Mouse (Mus musculus) embryonic fibroblast, embryonic 13.5 days (primary cell): ENCODE results near the gene Pcyt2. TPM values are rescaled to one million over a fixed set of nuclear protein-coding genes. Genes with fewer than 3 reads are reported as not detected.

Experiments
- H3K27ac ChIP-seq: 2 replicates; pipeline ENCODE4 v1.5.1; 2012; ENCODE audit warnings: low read length, control low read depth, inconsistent platforms; ENCODE audit not compliant: insufficient read depth
- H3K4me1 ChIP-seq: 2 replicates; pipeline ENCODE4 v1.6.1; 2011; ENCODE audit warnings: low read length; ENCODE audit not compliant: control insufficient read depth, insufficient read depth
- H3K4me3 ChIP-seq: 2 replicates; pipeline ENCODE4 v1.5.1; 2011; ENCODE audit warnings: mild to moderate bottlenecking, control low read depth, low read length; ENCODE audit not compliant: insufficient read depth
- CTCF ChIP-seq: IDR thresholded peaks from 2 replicates; pipeline ENCODE4 v1.5.1; 2011; ENCODE audit warnings: mild to moderate bottlenecking, control low read depth, low read length, moderate library complexity, borderline replicate concordance; ENCODE audit not compliant: insufficient read depth
- POLR2A ChIP-seq: IDR thresholded peaks from 2 replicates; pipeline ENCODE4 v1.6.1; 2011; ENCODE audit warnings: low read depth, mild to moderate bottlenecking, control low read depth, low read length, moderate library complexity
- polyA plus RNA-seq: library from polyadenylated mRNA; stranded (reverse); fragments of >200 nt; gene quantifications from 2 replicates; pipeline ENCODE4 v1.2.4, GENCODE M21; 2011; ENCODE audit warnings: low read depth; ENCODE audit not compliant: missing spikeins, insufficient read length

Gene Pcyt2
- polyA plus RNA-seq, 1 experiment: 45.2 TPM

GRCm38 (mm10) chr11:120608241-120609034, 9.3 kb downstream of the Pcyt2 start, which contains the start of gene Npb:
Npb (plus strand) TSS chr11:120608477.
- 0 out of 2 replicates have a peak, but pooled peaks cover 13% of the 10 kb centered on the region for H3K4me1 ChIP-seq
- no peak for TF ChIP-seq POLR2A
- no peak for TF ChIP-seq CTCF
- no peak within 1 kb of the TSS for H3K27ac ChIP-seq
- H3K4me3 ChIP-seq: no peak within 1 kb of the TSS

- Histone ChIP-seq H3K4me3 (no peak overlapping the region), H3K27ac (no peak overlapping the region), H3K4me1 (0 out of 2 replicates have a peak, but pooled peaks cover 13% of the 10 kb centered on the region)
- no peak for TF ChIP-seq POLR2A
- TF ChIP-seq CTCF: no peak
Measured at GRCm38 (mm10) chr11:120606764-120607163, 11.0 kb downstream of the Pcyt2 start.

- 0 out of 2 replicates have a peak, but pooled peaks cover 13% of the 10 kb centered on the region for H3K4me1 ChIP-seq
- no peak overlapping the region for H3K4me3 ChIP-seq
- TF ChIP-seq CTCF (no peak), POLR2A (no peak)
- H3K27ac ChIP-seq: no peak overlapping the region
Measured at GRCm38 (mm10) chr11:120605667-120606066, 12.1 kb downstream of the Pcyt2 start.

GRCm38 (mm10) chr11:120603545-120603944, 14.2 kb downstream of the Pcyt2 start:
- Histone ChIP-seq H3K4me3 (no peak overlapping the region), H3K27ac (no peak overlapping the region), H3K4me1 (peaks cover 6% of the 10 kb centered on the region; the same call in 1 of the 2 replicates)
- TF ChIP-seq POLR2A (no peak), CTCF (no peak)

GRCm38 (mm10) chr11:120600716-120601115, 17.0 kb downstream of the Pcyt2 start:
- peaks cover 5% of the 10 kb centered on the region for H3K4me1 ChIP-seq
- H3K27ac ChIP-seq: no peak overlapping the region
- TF ChIP-seq CTCF (no peak), POLR2A (no peak)
- no peak overlapping the region for H3K4me3 ChIP-seq

GRCm38 (mm10) chr11:120598990-120599549, 18.7 kb downstream of the Pcyt2 start:
- peak overlapping the region; percentile 60 for H3K4me3 ChIP-seq
- H3K27ac ChIP-seq: peak overlapping the region; percentile 63; the same call in 1 of the 2 replicates
- H3K4me1 ChIP-seq: peaks cover 7% of the 10 kb centered on the region
- 0 out of 2 replicates have a peak, but pooled peaks have one; percentile 37 for TF ChIP-seq POLR2A
- TF ChIP-seq CTCF: no peak

GRCm38 (mm10) chr11:120598283-120598989, 19.3 kb downstream of the Pcyt2 start, which contains the start of the genes Alyref and Anapc11:
Alyref (minus strand) TSS chr11:120598365.
Anapc11 (plus strand) TSS chr11:120598421.
- H3K27ac ChIP-seq: peak within 1 kb of the TSS; percentile 63
- peak within 1 kb of the TSS; percentile 95 for H3K4me3 ChIP-seq
- TF ChIP-seq CTCF: no peak
- peak; percentile 90 for TF ChIP-seq POLR2A
- peaks cover 7% of the 10 kb centered on the region for H3K4me1 ChIP-seq

- Histone ChIP-seq H3K27ac (no peak overlapping the region), H3K4me1 (peaks cover 7% of the 10 kb centered on the region), H3K4me3 (peak overlapping the region; percentile 95)
- TF ChIP-seq POLR2A (no peak), CTCF (no peak)
Measured at GRCm38 (mm10) chr11:120597240-120598235, 20.2 kb downstream of the Pcyt2 start.

- Histone ChIP-seq H3K4me3 (no peak overlapping the region), H3K27ac (no peak overlapping the region), H3K4me1 (no peaks in the 10 kb centered on the region)
- TF ChIP-seq CTCF: no peak
- no peak for TF ChIP-seq POLR2A
Measured at GRCm38 (mm10) chr11:120588531-120588930, 29.2 kb downstream of the Pcyt2 start.
